Mouse (Mus musculus): ENCODE results near the gene Sh3gl1.

GRCm38 (mm10) chr17:56031431-56031830, 5.0 kb downstream of the Sh3gl1 start:
- no peak for TF ChIP-seq EP300 (optimal IDR thresholded peaks at IDR 0.05)
- no peak for TF ChIP-seq CTCF (IDR thresholded peaks at IDR 0.05; ENCODE audit: low read depth)

Data from stomach, postnatal 0 days (tissue).